Mouse (Mus musculus) naive thymus-derived CD4-positive, alpha-beta T cell, adult 5 months (primary cell): ENCODE results near the gene Rbmx. TPM values are rescaled to one million over a fixed set of nuclear protein-coding genes. Genes with fewer than 3 reads are reported as not detected.

Experiments used
- polyA plus RNA-seq: library from polyadenylated mRNA; unstranded; fragments of 100-300 nt; shearing (Covaris generic); gene quantifications from one replicate; pipeline ENCODE4 v1.2.1, GENCODE M21; 2017

Rbmx gene
- 74.0 TPM for polyA plus RNA-seq

GRCm38 (mm10) chrX:57392367-57393246, at the start of gene Rbmx:
Rbmx (minus strand) TSS chrX:57393036.

GRCm38 (mm10) chrX:57408769-57409168, 15.9 kb upstream of the Rbmx start, which contains the start of gene Gm364:
Gm364 (plus strand) TSS chrX:57409154.

GRCm38 (mm10) chrX:57338371-57339211, 54.2 kb downstream of the Rbmx start, which contains the start of gene Arhgef6:
Arhgef6 (minus strand) TSS chrX:57338729.

Other genes with a start within 250 kb of the Rbmx start
- gene Cd40lg, start 180.9 kb downstream of the Rbmx start, polyA plus RNA-seq = 269 TPM
- gene Arhgef6, start 54.3 kb downstream of the Rbmx start, polyA plus RNA-seq = 105 TPM
- gene Gm364, start 16.1 kb upstream of the Rbmx start, polyA plus RNA-seq = not detected
- gene Gpr101, start 110.7 kb upstream of the Rbmx start, polyA plus RNA-seq = not detected